Mouse (Mus musculus): ENCODE measurements around the gene Lrrc61.

The Lrrc61 gene

GRCm38 (mm10) chr6:48593158-48594042 lies 38.8 kb downstream of the Lrrc61 start, which contains the start of the genes Repin1 and Gm44965:
TSS of gene Repin1 (plus strand) at chr6:48593883.
TSS of gene Gm44965 (plus strand) at chr6:48593941.
- DNase-seq: peak; percentile 95

GRCm38 (mm10) chr6:48594043-48594738 lies 39.6 kb downstream of the Lrrc61 start:
- DNase-seq: peak; percentile 79

- no peak for DNase-seq
Measured at GRCm38 (mm10) chr6:48595278-48595677, 40.7 kb downstream of the Lrrc61 start.

GRCm38 (mm10) chr6:48596545-48597232 lies 42.1 kb downstream of the Lrrc61 start:
- DNase-seq: no peak

GRCm38 (mm10) chr6:48597233-48597625 lies 42.6 kb downstream of the Lrrc61 start:
- no peak for DNase-seq

- no peak for DNase-seq
Measured at GRCm38 (mm10) chr6:48600594-48600993, 46.0 kb downstream of the Lrrc61 start.

GRCm38 (mm10) chr6:48601271-48602079 lies 46.9 kb downstream of the Lrrc61 start, which contains the start of gene Zfp775:
TSS of gene Zfp775 (plus strand) at chr6:48602063.
- peak; percentile 97 for DNase-seq

- peak; percentile 50 for DNase-seq
Measured at GRCm38 (mm10) chr6:48602080-48602741, 47.6 kb downstream of the Lrrc61 start.

- no peak for DNase-seq
Measured at GRCm38 (mm10) chr6:48608124-48608523, 53.5 kb downstream of the Lrrc61 start.

GRCm38 (mm10) chr6:48609512-48609911 lies 54.9 kb downstream of the Lrrc61 start:
- no peak for DNase-seq

- no peak for DNase-seq
Measured at GRCm38 (mm10) chr6:48610657-48611056, 56.1 kb downstream of the Lrrc61 start.

GRCm38 (mm10) chr6:48613464-48613863 lies 58.9 kb downstream of the Lrrc61 start:
- DNase-seq: no peak

- DNase-seq: no peak
Measured at GRCm38 (mm10) chr6:48614756-48615155, 60.2 kb downstream of the Lrrc61 start.

GRCm38 (mm10) chr6:48620031-48620430 lies 65.4 kb downstream of the Lrrc61 start:
- no peak for DNase-seq

All from embryo, embryonic 11 days (tissue).